Mouse (Mus musculus): ENCODE measurements around the gene Brf1. TPM values are rescaled to one million over a fixed set of nuclear protein-coding genes. Genes with fewer than 3 reads are reported as not detected.
A peak's percentile ranks its signal among the peaks of the same experiment; 100 is the strongest.

The Brf1 gene
- polyA plus RNA-seq, 1 experiment, result 67.1 TPM

- TF ChIP-seq CTCF (IDR thresholded peaks at IDR 0.05; ENCODE audit: borderline replicate concordance, extremely low read depth, insufficient read depth, insufficient read length) (no peak), POLR2A (IDR thresholded peaks at IDR 0.05; ENCODE audit: borderline replicate concordance, extremely low read depth, insufficient read depth, insufficient read length, poor library complexity, severe bottlenecking) (no peak)
- no peak for DNase-seq (ENCODE audit: low read depth)
Observed at GRCm38 (mm10) chr12:113016976-113017375, 16.5 kb upstream of the Brf1 start.

DNA sequence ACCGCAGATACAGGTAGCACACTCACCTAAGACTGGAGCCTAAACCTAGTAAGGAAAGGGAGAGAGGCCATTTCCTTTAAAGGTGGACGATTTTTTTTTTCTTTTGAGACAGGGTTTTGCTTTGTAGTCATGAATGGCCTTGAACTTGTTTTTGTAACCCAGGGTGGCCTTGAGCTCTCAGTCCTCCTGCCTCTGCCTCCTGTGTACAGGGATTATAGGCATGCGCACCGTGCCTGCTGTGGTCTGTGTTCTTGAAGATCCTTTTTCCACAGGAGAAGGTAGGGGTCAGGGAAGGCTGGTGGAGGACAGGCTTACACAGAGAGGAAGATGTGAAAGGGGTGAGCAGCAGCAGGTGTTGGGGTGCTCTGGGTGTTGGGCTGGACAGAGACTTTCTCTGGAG is 15.5 kb upstream of the Brf1 start:
- DNase-seq (ENCODE audit: low read depth), result no peak
- TF ChIP-seq CTCF (IDR thresholded peaks at IDR 0.05; ENCODE audit: borderline replicate concordance, extremely low read depth, insufficient read depth, insufficient read length), result no peak
- TF ChIP-seq POLR2A (IDR thresholded peaks at IDR 0.05; ENCODE audit: borderline replicate concordance, extremely low read depth, insufficient read depth, insufficient read length, poor library complexity, severe bottlenecking), result no peak

DNA sequence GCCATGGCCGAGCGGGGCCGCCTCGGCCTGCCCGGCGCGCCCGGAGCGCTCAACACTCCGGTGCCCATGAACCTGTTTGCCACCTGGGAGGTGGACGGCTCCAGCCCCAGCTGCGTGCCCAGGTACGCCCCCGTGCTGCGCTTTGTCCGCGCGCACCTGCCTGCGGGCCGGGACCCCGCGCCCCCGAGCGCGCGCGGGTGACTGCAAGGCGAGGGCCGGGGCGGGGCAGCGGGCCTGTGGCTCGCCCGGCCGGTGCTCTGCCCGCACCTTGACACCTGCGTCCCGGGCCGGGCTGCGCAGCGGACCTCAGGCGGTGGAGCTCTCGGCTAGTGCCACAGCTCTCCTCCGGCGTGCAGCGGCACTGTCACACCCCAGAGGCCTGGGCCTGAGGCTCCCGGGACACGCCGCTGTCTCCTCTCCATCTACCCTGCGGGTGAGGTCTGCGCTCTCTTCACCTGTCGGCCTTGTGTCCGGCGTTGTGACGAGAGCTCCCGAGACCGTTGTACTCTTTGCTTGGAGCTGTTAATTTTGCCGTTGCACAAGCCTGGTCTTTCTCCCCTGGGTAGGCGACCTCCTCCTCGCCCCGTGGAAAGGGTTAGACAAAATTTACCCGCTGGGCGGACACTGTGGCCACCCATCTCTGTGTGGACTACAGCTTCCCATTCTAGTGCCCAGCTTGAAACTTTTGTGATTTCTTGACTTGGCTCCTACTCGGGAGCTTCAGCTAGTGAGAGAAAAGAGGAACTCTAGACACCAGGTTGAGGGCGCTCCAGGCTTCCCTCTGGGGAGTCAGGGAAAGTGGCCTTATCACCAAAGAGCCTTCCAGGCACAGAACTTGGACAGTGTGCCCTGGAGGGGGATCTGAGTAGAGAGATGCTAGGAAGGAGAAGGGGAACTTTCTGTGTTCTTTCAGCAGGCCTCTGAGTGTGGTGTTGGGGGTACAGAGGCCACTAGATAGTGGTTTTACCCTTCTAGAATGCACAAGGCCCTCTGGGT is 14.4 kb upstream of the Brf1 start:
- TF ChIP-seq POLR2A (IDR thresholded peaks at IDR 0.05; ENCODE audit: borderline replicate concordance, extremely low read depth, insufficient read depth, insufficient read length, poor library complexity, severe bottlenecking) (peak; percentile 59), CTCF (IDR thresholded peaks at IDR 0.05; ENCODE audit: borderline replicate concordance, extremely low read depth, insufficient read depth, insufficient read length) (no peak)
- peak; percentile 32 for DNase-seq (ENCODE audit: low read depth)

GRCm38 (mm10) chr12:113013604-113014558 is 13.4 kb upstream of the Brf1 start, which contains the start of gene Pacs2:
Gene Pacs2 (plus strand): TSS chr12:113014508.
- DNase-seq (ENCODE audit: low read depth), result peak; percentile 97
- TF ChIP-seq POLR2A (IDR thresholded peaks at IDR 0.05; ENCODE audit: borderline replicate concordance, extremely low read depth, insufficient read depth, insufficient read length, poor library complexity, severe bottlenecking) (peak; percentile 99), CTCF (IDR thresholded peaks at IDR 0.05; ENCODE audit: borderline replicate concordance, extremely low read depth, insufficient read depth, insufficient read length) (no peak)

- TF ChIP-seq POLR2A (IDR thresholded peaks at IDR 0.05; ENCODE audit: borderline replicate concordance, extremely low read depth, insufficient read depth, insufficient read length, poor library complexity, severe bottlenecking), result no peak
- no peak for TF ChIP-seq CTCF (IDR thresholded peaks at IDR 0.05; ENCODE audit: borderline replicate concordance, extremely low read depth, insufficient read depth, insufficient read length)
- DNase-seq (ENCODE audit: low read depth), result no peak
Observed at GRCm38 (mm10) chr12:113013021-113013491, 12.6 kb upstream of the Brf1 start.

DNA sequence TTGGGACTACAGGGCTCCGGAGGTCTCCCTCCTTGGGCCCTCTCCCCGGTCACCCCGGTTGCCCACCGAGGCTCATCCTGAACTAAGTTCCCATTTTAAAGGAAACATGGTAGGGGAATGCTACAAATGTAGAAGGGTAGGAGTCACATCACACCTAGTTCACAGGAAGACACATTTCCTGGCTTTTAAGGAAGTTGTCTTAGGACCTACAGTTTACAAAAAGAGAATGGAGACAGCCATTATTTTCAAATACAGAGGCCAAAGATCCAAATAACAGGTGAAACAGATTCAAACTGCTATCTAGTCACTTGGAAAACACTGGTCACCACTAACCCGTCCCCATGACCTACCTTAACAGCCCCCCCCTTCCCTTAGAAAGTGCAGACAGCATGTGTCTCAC is 11.9 kb upstream of the Brf1 start:
- DNase-seq (ENCODE audit: low read depth), result no peak
- no peak for TF ChIP-seq CTCF (IDR thresholded peaks at IDR 0.05; ENCODE audit: borderline replicate concordance, extremely low read depth, insufficient read depth, insufficient read length)
- no peak for TF ChIP-seq POLR2A (IDR thresholded peaks at IDR 0.05; ENCODE audit: borderline replicate concordance, extremely low read depth, insufficient read depth, insufficient read length, poor library complexity, severe bottlenecking)

- TF ChIP-seq POLR2A (IDR thresholded peaks at IDR 0.05; ENCODE audit: borderline replicate concordance, extremely low read depth, insufficient read depth, insufficient read length, poor library complexity, severe bottlenecking) (no peak), CTCF (IDR thresholded peaks at IDR 0.05; ENCODE audit: borderline replicate concordance, extremely low read depth, insufficient read depth, insufficient read length) (no peak)
- DNase-seq (ENCODE audit: low read depth), result no peak
Observed at GRCm38 (mm10) chr12:113011702-113012360, 11.3 kb upstream of the Brf1 start.

GRCm38 (mm10) chr12:113004993-113005392 is 4.5 kb upstream of the Brf1 start:
- DNase-seq (ENCODE audit: low read depth), result peak; percentile 49
- TF ChIP-seq POLR2A (IDR thresholded peaks at IDR 0.05; ENCODE audit: borderline replicate concordance, extremely low read depth, insufficient read depth, insufficient read length, poor library complexity, severe bottlenecking), result no peak
- TF ChIP-seq CTCF (IDR thresholded peaks at IDR 0.05; ENCODE audit: borderline replicate concordance, extremely low read depth, insufficient read depth, insufficient read length), result peak; percentile 40; the same call in 1 of the 2 replicates

GRCm38 (mm10) chr12:113004011-113004410 is 3.5 kb upstream of the Brf1 start:
- DNase-seq (ENCODE audit: low read depth), result no peak
- TF ChIP-seq CTCF (IDR thresholded peaks at IDR 0.05; ENCODE audit: borderline replicate concordance, extremely low read depth, insufficient read depth, insufficient read length) (no peak), POLR2A (IDR thresholded peaks at IDR 0.05; ENCODE audit: borderline replicate concordance, extremely low read depth, insufficient read depth, insufficient read length, poor library complexity, severe bottlenecking) (no peak)

DNA sequence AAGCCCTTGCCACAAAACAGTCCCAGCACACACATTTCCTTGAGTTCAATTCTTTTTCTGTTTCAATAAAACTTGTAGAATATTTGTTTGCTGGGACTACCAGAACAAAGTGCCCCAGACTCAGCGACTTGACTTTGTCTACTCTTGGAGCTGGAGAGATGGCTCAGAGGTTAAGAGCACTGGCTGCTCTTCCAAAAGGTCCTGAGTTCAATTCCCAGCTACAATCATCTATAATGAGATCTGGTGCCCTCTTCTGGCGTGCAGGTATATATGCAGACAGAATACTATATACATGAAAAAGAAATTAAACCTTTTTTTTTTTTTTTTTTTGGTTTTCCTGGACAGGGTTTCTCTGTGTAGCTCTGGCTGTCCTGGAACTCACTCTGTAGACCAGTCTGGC is 2.2 kb upstream of the Brf1 start:
- no peak for TF ChIP-seq CTCF (IDR thresholded peaks at IDR 0.05; ENCODE audit: borderline replicate concordance, extremely low read depth, insufficient read depth, insufficient read length)
- TF ChIP-seq POLR2A (IDR thresholded peaks at IDR 0.05; ENCODE audit: borderline replicate concordance, extremely low read depth, insufficient read depth, insufficient read length, poor library complexity, severe bottlenecking), result no peak
- no peak for DNase-seq (ENCODE audit: low read depth)

Measured in brain, embryonic 14.5 days (tissue).